Mouse (Mus musculus): ENCODE measurements at regions not wholly inside any gene's neighbourhood (a gene's known extent, or its start where the extent isn't known, plus 50 kb on each side); places are given as distances from the start of the nearest gene placed in this dataset.

DNA sequence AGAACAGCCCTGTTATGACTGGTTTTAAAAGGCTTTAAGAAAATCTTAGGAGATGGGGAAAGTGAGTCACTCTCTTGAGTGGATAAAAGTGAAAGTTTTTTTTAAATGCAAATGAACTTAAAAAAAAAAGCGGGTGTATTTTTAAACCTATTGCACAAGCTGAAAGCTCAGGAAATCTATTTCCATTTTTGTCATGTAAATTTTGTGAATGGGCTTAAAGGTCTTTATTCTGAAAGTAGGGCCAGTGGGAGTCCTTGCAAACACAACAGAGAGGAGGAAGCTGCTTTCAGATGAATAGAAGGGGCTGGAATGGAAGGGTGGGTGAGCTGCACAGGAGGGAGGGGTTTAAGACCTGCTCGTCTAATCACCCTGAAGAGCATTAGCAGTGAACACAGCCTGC, 62.9 kb downstream of the Fam84a start:
- DNase-seq = no peak

DNA sequence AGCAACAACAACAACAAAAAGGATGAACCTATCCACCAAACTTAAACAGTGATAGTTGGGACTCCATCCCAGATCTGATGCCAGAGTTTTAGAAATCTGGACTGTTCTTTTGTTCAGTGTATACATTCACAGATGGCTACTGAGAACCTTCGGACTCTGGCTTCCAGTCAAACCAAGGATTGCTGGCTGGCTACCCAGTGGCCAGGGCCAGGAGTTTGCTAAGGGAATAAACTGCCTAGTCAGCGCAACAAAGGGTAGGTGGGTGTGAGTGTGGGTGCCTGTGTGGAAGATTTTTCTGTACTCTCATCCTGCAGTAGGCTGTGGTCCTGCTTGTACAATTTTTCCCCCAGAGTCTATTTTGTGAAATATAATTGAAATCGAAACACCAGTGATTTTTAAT, 69.1 kb downstream of the Fam84a start:
- DNase-seq = no peak

GRCm38 (mm10) chr12:14079892-14080291, 72.0 kb downstream of the Fam84a start:
- no peak for DNase-seq

DNA sequence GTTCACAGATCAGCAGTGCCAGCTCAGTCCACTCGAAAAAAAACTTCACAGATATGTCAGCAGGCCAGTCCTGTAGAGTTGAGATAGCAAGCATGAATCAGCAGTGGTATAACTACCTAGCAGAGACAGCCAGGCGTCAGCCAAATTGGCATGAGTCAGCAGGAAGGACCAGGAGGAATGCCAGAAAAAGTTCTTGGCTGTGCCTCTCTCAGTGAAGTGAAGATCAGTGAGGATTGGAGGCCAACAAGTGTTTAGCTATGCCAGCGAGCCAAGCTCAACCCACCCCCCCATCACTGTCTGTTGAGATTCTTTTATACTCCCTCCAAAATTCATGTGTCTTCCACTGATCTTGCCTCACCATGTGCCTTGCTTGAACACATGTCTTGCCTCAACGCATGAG, 82.8 kb downstream of the Fam84a start:
- DNase-seq = peak; percentile 3

- no peak for DNase-seq
These were observed 86.5 kb downstream of the Fam84a start for GRCm38 (mm10) chr12:14065401-14065800.

DNA sequence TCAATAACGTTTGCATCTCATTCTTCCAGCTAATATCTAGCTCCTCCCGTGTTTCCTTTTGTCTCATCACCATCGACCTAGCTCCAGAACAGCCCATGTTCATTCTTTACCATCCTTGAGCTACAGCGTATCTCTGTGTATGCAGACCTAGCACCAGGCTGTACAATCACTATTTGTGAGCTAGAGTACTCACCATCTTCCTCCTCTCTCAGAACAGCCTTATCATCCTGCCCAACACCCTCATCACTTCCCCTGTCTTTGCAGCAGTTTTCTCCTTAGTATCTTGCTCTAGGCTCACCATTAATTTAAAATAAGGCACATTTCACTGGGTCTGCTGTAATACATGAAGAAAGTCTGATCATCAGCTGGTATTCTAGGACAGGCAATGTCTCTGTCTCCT, 88.6 kb downstream of the Fam84a start:
- DNase-seq = no peak

DNA sequence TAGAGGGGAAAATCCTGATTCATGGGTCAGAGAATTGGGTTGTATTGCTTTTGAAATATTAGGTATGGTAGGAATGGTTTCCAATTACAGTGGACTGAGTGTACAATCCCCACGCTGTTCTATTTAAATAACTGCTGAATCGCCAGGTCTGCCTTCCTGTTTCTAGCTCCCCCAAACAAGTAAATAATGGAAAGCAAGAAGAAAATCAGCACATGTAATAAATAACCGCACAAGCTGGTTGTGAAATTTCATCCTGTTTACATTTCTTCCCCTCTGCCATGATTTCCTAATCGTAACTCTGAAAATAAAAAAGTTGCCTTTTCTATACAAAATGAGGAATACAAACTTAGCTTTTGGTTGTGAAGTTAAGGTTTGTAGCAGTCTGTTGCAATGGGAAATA, 95.7 kb downstream of the Fam84a start:
- no peak for DNase-seq

- DNase-seq = no peak
These were observed 119.5 kb downstream of the Fam84a start for GRCm38 (mm10) chr12:14032363-14032762.

- no peak for DNase-seq
These were observed 136.6 kb downstream of the Fam84a start for GRCm38 (mm10) chr12:14015271-14015670.

- DNase-seq = no peak
These were observed 145.9 kb downstream of the Fam84a start for GRCm38 (mm10) chr12:14005991-14006390.

DNA sequence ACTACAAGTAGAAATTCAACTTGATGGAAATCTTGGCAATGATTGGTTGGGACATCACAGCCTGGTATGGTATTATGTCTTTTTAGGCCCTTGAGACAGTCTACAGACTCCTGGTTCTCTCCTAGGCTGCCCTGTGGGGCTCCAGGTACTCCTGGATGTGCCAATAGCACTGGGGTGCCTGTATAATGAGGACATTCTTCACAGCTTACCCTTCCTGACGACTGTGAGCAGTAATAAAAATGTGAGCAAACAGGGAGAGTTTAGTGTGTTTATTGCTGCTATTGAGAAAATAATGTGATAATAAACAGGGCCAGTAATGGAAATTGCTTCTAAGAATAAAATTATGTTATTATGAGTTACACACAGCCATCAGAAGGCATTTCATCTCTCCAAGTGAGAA, 150.2 kb downstream of the Fam84a start:
- DNase-seq = no peak

- no peak for DNase-seq
These were observed 167.5 kb downstream of the Fam84a start for GRCm38 (mm10) chr12:13984396-13984776.

DNA sequence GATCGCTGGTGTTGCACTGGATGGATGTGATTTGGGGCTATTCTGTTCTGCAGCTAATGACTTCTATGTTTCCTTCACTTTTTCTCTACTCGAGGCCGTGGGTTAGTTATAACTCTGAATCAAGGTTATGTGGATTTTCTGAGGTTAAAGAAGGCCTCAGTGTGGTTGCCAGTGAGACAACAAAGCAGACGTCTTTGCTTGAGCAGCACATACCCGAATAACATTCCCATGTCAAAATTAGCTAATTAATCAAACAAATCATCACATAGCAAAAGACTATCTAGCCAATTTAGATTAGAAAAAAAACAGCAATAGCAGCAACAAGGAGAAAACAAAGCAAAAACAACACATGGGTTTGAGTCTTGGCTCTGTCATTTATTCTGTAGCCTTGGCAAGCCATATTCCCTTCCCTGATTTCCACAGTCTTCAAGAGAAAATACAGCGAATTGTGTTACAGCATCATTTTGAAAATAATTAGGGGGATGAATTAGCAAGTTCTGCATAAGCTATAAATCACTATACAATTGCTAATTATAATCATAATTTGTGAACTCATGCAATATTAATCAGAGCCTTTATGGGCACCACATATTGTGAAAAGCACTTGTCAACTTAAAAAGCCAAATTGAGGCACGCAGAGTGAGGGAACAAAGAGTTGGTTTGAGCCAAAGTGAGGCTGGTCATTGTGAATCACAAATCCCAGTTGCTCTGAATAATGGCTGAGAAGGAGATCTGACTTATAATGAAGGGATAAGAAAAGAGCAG, 168.0 kb downstream of the Fam84a start:
- no peak for DNase-seq

DNA sequence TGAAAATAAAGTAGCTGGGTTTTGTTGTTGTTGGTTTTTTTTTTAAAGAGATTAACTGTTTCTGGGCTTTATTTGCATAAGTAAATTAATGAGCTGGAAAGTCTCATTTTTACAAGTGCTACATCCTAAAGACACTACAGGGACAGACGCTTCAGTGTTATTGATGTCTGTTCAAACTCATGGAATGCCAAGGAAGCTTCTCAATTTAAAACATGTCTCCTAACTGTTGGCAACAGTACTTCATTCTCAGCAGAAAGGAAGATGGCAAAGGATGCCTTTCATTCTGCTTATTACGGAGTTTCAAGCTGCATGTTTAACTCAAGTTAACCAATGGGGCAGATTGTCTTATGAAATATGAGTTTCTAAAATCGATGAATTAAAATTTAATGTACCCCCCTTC, 187.3 kb downstream of the Fam84a start:
- no peak for DNase-seq

- no peak for DNase-seq
These were observed 212.4 kb downstream of the Fam84a start for GRCm38 (mm10) chr12:13939494-13939893.

DNA sequence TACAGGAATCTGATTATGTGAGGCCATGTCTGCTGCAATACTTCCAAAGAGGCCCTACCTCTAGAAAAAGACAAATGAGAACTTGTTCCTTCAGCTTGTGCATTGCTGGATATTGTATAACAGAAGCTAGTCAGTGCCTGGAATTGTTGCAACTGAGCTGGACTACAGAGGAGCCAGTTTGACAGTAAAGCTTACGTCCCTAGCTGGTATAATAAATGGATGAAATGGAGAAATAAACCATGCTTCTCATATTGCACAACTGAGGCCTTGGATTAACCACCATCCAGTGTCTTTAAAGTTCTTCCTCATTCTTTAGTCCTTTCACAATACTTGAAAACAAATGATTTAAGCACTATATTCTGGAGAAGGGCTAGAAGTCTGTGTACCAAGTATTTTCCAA, 230.8 kb downstream of the Fam84a start:
- DNase-seq = no peak

- no peak for DNase-seq
These were observed 268.5 kb downstream of the Fam84a start for GRCm38 (mm10) chr12:13883317-13883716.

- DNase-seq = no peak
These were observed 282.7 kb downstream of the Fam84a start for GRCm38 (mm10) chr12:13869161-13869560.

DNA sequence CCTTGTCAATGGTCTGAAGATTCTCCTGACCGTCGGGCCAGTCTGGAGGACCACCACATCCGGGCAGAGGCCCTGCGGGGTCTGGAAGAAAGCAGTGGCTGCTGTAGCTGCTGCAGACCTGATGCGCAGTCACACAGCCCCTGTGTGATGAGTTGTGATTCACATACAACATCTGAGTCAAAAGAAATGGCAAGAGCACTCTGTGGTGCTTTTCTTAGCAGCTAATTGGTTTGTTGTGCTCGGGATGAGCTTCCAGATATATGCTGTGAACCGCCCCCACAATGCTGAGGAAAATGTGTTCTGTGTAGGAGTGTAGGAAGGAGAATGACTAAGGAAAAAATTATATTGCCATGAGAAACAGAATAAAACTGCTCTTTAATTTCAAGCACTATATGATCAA, 290.6 kb downstream of the Fam84a start:
- no peak for DNase-seq

DNA sequence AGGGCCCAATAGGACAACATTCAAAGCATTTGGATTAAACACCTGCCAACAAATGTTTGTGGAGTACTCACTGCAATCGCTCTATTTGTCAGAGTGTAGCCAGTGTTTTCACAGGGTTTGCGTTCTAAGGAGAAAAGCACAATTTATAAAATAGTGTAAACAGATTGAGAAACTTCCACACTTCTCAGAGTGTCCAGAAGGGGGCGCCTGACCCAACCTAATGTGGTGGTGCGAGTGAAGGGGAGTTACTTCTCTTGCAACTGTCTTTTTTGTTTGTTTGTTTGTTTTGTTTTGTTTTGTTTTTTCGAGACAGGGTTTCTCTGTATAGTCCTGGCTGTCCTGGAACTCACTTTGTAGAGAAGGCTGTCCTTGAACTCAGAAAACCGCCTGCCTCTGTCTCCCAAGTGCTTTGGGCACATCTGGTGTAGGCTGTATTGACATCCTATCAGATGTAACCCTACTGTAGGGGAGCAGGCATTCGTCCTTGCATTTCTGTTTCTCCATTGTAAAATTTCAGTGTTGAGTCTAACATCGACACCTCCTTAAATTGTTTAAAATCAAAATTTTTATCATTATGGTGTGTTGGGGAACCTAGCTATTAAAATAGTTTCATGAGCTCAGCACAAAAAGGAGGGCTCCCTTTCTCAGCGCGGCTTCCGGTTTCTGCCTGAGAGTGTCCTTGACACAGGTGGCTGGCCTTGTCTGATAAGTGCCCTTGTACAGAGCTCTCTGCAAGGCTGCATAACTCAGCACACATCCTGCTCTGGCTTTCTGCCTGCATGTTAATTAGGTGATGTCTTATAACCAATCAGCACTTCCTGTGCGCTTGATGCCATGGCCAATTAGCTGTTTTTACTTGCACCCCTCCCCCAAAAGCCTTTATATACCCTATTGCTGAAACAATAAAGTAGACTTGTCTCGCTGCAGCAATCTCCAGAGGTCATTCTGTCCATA, 307.0 kb downstream of the Fam84a start:
- DNase-seq = peak; percentile 53

GRCm38 (mm10) chr12:13843423-13844080, 308.3 kb downstream of the Fam84a start:
- no peak for DNase-seq

GRCm38 (mm10) chr12:13841238-13841637, 310.6 kb downstream of the Fam84a start:
- no peak for DNase-seq

- DNase-seq = no peak
These were observed 317.1 kb downstream of the Fam84a start for GRCm38 (mm10) chr12:13834723-13835122.

DNA sequence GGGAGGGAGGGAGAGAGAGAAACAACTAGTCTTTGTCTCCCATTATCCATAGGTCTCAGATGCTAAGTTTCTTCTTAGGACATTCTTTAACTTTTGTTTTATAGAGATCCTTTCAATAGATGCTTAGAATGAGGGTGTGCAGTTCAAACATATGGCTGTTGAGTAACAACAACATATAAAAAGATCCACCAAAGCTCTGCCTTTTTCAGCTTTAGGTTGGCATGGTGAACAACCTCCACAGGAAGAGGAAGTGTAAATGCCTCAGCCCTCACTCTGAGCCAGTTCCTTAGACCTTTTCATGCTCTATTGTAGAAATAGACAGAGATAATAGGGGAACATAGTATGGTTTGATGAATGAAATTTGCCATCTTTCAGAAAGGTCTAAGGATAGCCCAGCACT, 326.0 kb downstream of the Fam84a start:
- no peak for DNase-seq

Measured in lung, postnatal 14 days (tissue).